Mouse (Mus musculus) C2C12 (cell line): ENCODE data around the gene Hivep2.

ENCODE experiments used
- CEBPB ChIP-seq: IDR thresholded peaks from one replicate; pipeline ENCODE4 v1.6.1; 2011; ENCODE audit warnings: low read depth, mild to moderate bottlenecking, control low read depth, moderate library complexity
- CTCF ChIP-seq: IDR thresholded peaks from one replicate; pipeline ENCODE4 v1.5.1; 2011; ENCODE audit not compliant: control insufficient read depth, insufficient read depth, insufficient read length
- MAX ChIP-seq: IDR thresholded peaks from one replicate; pipeline ENCODE4 v1.6.1; 2011; ENCODE audit warnings: mild to moderate bottlenecking, control low read depth

DNA sequence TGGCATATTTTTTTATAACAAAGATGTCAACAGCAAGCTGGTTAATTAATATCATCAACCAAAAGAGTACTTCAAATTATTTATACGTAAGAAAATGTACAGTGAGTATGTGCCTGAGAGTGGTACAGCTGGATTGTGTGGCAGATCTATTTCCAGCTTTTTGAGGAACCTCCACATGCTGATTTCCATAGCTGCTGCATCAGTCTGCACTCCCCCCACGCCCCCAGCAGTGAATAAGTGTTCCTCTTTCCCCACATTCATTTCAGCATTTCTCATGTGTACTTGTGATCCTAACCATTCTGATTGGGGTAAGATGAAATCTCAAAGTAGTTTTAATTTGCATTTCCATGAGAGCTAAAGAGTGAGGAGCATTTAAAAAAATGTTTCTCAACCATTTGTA is 30.2 kb upstream of the Hivep2 start:
- TF ChIP-seq CTCF: no peak
- no peak for TF ChIP-seq CEBPB
- TF ChIP-seq MAX: no peak
